In genomic region chr12:86768986-86769580, GRCm38 (mm10) we compare ENCODE assay signal across 8 mouse cellular contexts. TPM values are rescaled to one million over a fixed set of nuclear protein-coding genes. Genes with fewer than 3 reads are reported as not detected.
DNase-seq lines count a peak whose midpoint lies in the region; ATAC-seq and TF ChIP-seq lines count a peak whose summit lies in the region.
"Had no signal": no experiment of that assay in that cellular context is flagged by ENCODE, and none has a peak within 500 bp of the region (broad histone marks: within the 10 kb centered on the region; RNA-seq: fewer than 3 reads in every experiment).

No protein-coding gene starts in this region.

- no peak overlapping the region for H3K4me2 ChIP-seq in lung, postnatal 0 days (replicated peaks; ENCODE audit: low read depth, low read length)
- H3K4me2 ChIP-seq: limb, embryonic 15.5 days had no signal

- TF ChIP-seq CTCF in lung, postnatal 0 days (IDR thresholded peaks at IDR 0.05): peak; percentile 89

- H3K4me3 ChIP-seq in lung, postnatal 0 days (ENCODE audit: low read depth, low read length): no peak overlapping the region
- H3K4me3 ChIP-seq: limb, embryonic 15.5 days had no signal

- WGBS in lung, postnatal 0 days: 29% methylated on average over 4 of the region's 4 CpGs

- H3K27me3 ChIP-seq in lung, postnatal 0 days (replicated peaks; ENCODE audit: insufficient read depth, low read length): no peaks in the 10 kb centered on the region
- H3K27me3 ChIP-seq: limb, embryonic 15.5 days had no signal

- H3K4me1 ChIP-seq in lung, postnatal 0 days (ENCODE audit: insufficient read depth, low read depth, low read length): no peaks in the 10 kb centered on the region

- no peak overlapping the region for H3K27ac ChIP-seq in lung, postnatal 0 days (ENCODE audit: low read length)

- ATAC-seq in CD4-positive, CD25-positive, alpha-beta regulatory T cell, adult 4 months: peak; percentile 78
- ATAC-seq in lung, postnatal 0 days: no peak

- peak; percentile 70 for DNase-seq in MN1 (ENCODE audit: low spot score)
- peak; percentile 89 for DNase-seq in cerebellum, adult 8-10 months
- peak; percentile 84 to 85 for DNase-seq in frontal cortex, postnatal 25 days (ENCODE audit: low spot score in 2 of 2)
- DNase-seq in layer of hippocampus, adult 11-12 months (ENCODE audit: low spot score): peak; percentile 90
- peak; percentile 76 for DNase-seq in lung, postnatal 0 days (ENCODE audit: low spot score)
- peak; percentile 68 for DNase-seq in skeletal muscle tissue, adult 2 months (ENCODE audit: low read depth, low spot score)

- H3K9me3 ChIP-seq in lung, postnatal 0 days (ENCODE audit: low read length): no peaks in the 10 kb centered on the region
- H3K9me3 ChIP-seq: limb, embryonic 15.5 days had no signal

- no peaks in the 10 kb centered on the region for H3K36me3 ChIP-seq in lung, postnatal 0 days (ENCODE audit: insufficient read depth, low read length)
- H3K36me3 ChIP-seq: limb, embryonic 15.5 days had no signal

- TF ChIP-seq EP300 in lung, postnatal 0 days (IDR thresholded peaks at IDR 0.05): no peak

- no peak overlapping the region for H3K9ac ChIP-seq in lung, postnatal 0 days (replicated peaks; ENCODE audit: low read depth)
- H3K9ac ChIP-seq: limb, embryonic 15.5 days had no signal

RNA-seq across cellular contexts. Expression of gene Lrrc74a, which starts 34.9 kb away (rescaled TPM):
- not detected for polyA plus RNA-seq in CD4-positive, CD25-positive, alpha-beta regulatory T cell, adult 4 months (2017; shearing (Covaris generic))
- not detected in 2 replicates for polyA plus RNA-seq in lung, postnatal 0 days (2015; fragmentation: Nextera tagmentation; extraction: Ambion mirVana)
- polyA plus RNA-seq: limb, embryonic 15.5 days had no signal

RNA-seq across cellular contexts. Expression of gene Angel1, which starts 42.8 kb away (rescaled TPM):
- polyA plus RNA-seq in CD4-positive, CD25-positive, alpha-beta regulatory T cell, adult 4 months (2017; shearing (Covaris generic)): 10 to 100 TPM in 1 of 2 experiments, 1 to 10 TPM in 1; 5.4 to 10.3 TPM
- 4.2 and 5.2 TPM in 2 replicates for polyA plus RNA-seq in lung, postnatal 0 days (2015; fragmentation: Nextera tagmentation; extraction: Ambion mirVana)
